Mouse (Mus musculus): Measurements from ENCODE around the gene Mad2l1. TPM values are rescaled to one million over a fixed set of nuclear protein-coding genes. Genes with fewer than 3 reads are reported as not detected.

Mad2l1 gene
- polyA plus RNA-seq, 1 experiment from 2014 or later, result 19.8 TPM

Other genes starting within 250 kb of the Mad2l1 start
- 0.05 and 0.08 TPM in 2 replicates for gene Vmn1r32, start 24.7 kb downstream of the Mad2l1 start, polyA plus RNA-seq (2015; fragmentation: Nextera tagmentation; extraction: Ambion mirVana)
- not detected in 2 replicates for gene Vmn1r33, start 82.9 kb downstream of the Mad2l1 start, polyA plus RNA-seq (2015; fragmentation: Nextera tagmentation; extraction: Ambion mirVana)
- not detected in 2 replicates for gene Vmn1r34, start 108.5 kb downstream of the Mad2l1 start, polyA plus RNA-seq (2015; fragmentation: Nextera tagmentation; extraction: Ambion mirVana)
- not detected in 2 replicates for gene Vmn1r35, start 150.5 kb downstream of the Mad2l1 start, polyA plus RNA-seq (2015; fragmentation: Nextera tagmentation; extraction: Ambion mirVana)
- not detected in 2 replicates for gene Vmn1r36, start 183.8 kb downstream of the Mad2l1 start, polyA plus RNA-seq (2015; fragmentation: Nextera tagmentation; extraction: Ambion mirVana)
- gene Vmn1r37, start 194.0 kb downstream of the Mad2l1 start, polyA plus RNA-seq (2015; fragmentation: Nextera tagmentation; extraction: Ambion mirVana), result not detected in 2 replicates
- gene Vmn1r38, start 247.2 kb downstream of the Mad2l1 start, polyA plus RNA-seq (2015; fragmentation: Nextera tagmentation; extraction: Ambion mirVana), result not detected in 2 replicates